Mouse (Mus musculus) T-cell, adult 2 months (primary cell): ENCODE data around the gene Dock10.

ENCODE experiments used
- DNase-seq: peaks from one replicate; pipeline ENCODE4 v3.0.0; 2022; ENCODE audit warnings: low spot score

Dock10 gene

GRCm38 (mm10) chr1:80656389-80656788 is 101.9 kb downstream of the Dock10 start:
- no peak for DNase-seq

- DNase-seq, result no peak
Measured at GRCm38 (mm10) chr1:80655854-80656253, 102.5 kb downstream of the Dock10 start.

- no peak for DNase-seq
Measured at GRCm38 (mm10) chr1:80655195-80655594, 103.1 kb downstream of the Dock10 start.

- no peak for DNase-seq
Measured at GRCm38 (mm10) chr1:80654177-80654576, 104.2 kb downstream of the Dock10 start.

GRCm38 (mm10) chr1:80652803-80653202 is 105.5 kb downstream of the Dock10 start:
- DNase-seq, result no peak

GRCm38 (mm10) chr1:80652083-80652482 is 106.2 kb downstream of the Dock10 start:
- no peak for DNase-seq

- DNase-seq, result no peak
Measured at GRCm38 (mm10) chr1:80646602-80647001, 111.7 kb downstream of the Dock10 start.

- no peak for DNase-seq
Measured at GRCm38 (mm10) chr1:80643866-80644451, 114.4 kb downstream of the Dock10 start.

GRCm38 (mm10) chr1:80641832-80642231 is 116.5 kb downstream of the Dock10 start:
- no peak for DNase-seq

GRCm38 (mm10) chr1:80641288-80641687 is 117.0 kb downstream of the Dock10 start:
- no peak for DNase-seq

- no peak for DNase-seq
Measured at GRCm38 (mm10) chr1:80639553-80639952, 118.8 kb downstream of the Dock10 start.

- DNase-seq, result peak; percentile 20
Measured at GRCm38 (mm10) chr1:80637214-80637705, 121.1 kb downstream of the Dock10 start.

- DNase-seq, result no peak
Measured at GRCm38 (mm10) chr1:80635825-80636224, 122.5 kb downstream of the Dock10 start.

GRCm38 (mm10) chr1:80633536-80633935 is 124.8 kb downstream of the Dock10 start:
- no peak for DNase-seq

- no peak for DNase-seq
Measured at GRCm38 (mm10) chr1:80630179-80631149, 127.9 kb downstream of the Dock10 start.

- no peak for DNase-seq
Measured at GRCm38 (mm10) chr1:80628054-80628453, 130.3 kb downstream of the Dock10 start.

GRCm38 (mm10) chr1:80626800-80627199 is 131.5 kb downstream of the Dock10 start:
- DNase-seq, result no peak

GRCm38 (mm10) chr1:80625371-80625770 is 133.0 kb downstream of the Dock10 start:
- DNase-seq, result no peak

- no peak for DNase-seq
Measured at GRCm38 (mm10) chr1:80624552-80624951, 133.8 kb downstream of the Dock10 start.

- DNase-seq, result no peak
Measured at GRCm38 (mm10) chr1:80622646-80623045, 135.7 kb downstream of the Dock10 start.

GRCm38 (mm10) chr1:80619100-80619499 is 139.2 kb downstream of the Dock10 start:
- no peak for DNase-seq

- DNase-seq, result no peak
Measured at GRCm38 (mm10) chr1:80616671-80617070, 141.7 kb downstream of the Dock10 start.

- no peak for DNase-seq
Measured at GRCm38 (mm10) chr1:80614750-80615149, 143.6 kb downstream of the Dock10 start.
